Comparison of ENCODE assay signal across 18 mouse cellular contexts in the genomic region with DNA sequence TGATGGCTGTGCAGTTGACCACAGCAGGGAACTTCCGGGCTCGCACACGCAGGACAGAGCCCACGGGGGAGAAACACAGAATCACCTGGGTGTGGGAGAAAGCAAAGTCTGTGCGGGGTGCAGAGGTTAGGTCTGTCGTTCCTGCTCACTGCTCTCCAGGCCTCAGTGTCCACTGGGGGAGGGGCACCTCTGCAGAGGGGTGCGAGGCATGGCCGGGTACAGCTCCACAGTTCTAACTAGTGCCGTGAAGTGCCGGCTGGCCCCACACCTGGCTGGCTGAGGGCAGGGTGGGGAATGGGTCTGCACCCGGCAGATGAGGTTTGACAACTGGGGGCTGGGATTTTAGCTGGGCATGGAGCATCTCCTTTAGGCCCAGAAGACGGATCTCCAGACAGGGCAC.
"Had no signal": no experiment of that assay in that cellular context is flagged by ENCODE, and none has a peak within 500 bp of the region (broad histone marks: within the 10 kb centered on the region; RNA-seq: fewer than 3 reads in every experiment).

No protein-coding gene starts in this region.

- H3K4me1 ChIP-seq: liver, embryonic 15.5 days had no signal

- H3K27ac ChIP-seq: kidney, postnatal 0 days; layer of hippocampus, adult 2 months; liver, embryonic 15.5 days; midbrain, embryonic 12.5 days; neural tube, embryonic 12.5 days had no signal

- H3K9me3 ChIP-seq: liver, embryonic 15.5 days; midbrain, embryonic 12.5 days; neural tube, embryonic 12.5 days had no signal

- H3K4me2 ChIP-seq: liver, embryonic 11.5 days; liver, embryonic 15.5 days; midbrain, embryonic 12.5 days; neural tube, embryonic 12.5 days had no signal

- H3K27me3 ChIP-seq: midbrain, embryonic 12.5 days; neural tube, embryonic 12.5 days had no signal

- H3K4me3 ChIP-seq: layer of hippocampus, adult 2 months; liver, embryonic 15.5 days; midbrain, embryonic 12.5 days; myocyte; neural tube, embryonic 12.5 days had no signal

- ATAC-seq: intestine, postnatal 0 days; lung, postnatal 0 days had no signal

- H3K9ac ChIP-seq: liver, embryonic 15.5 days; midbrain, embryonic 12.5 days; neural tube, embryonic 12.5 days had no signal

- H3K36me3 ChIP-seq: liver, embryonic 15.5 days; midbrain, embryonic 12.5 days; neural tube, embryonic 12.5 days had no signal

- DNase-seq: kidney, postnatal 4 days; left cerebral cortex, postnatal 4 days; lung, adult 2 months; lung, postnatal 4 days; retina, postnatal 1 day; right cerebral cortex, postnatal 4 days; spleen, adult 18-20 months; thymus, adult 2 months; thymus, postnatal 36 days had no signal
